Mouse (Mus musculus): ENCODE data around the gene Fth1. TPM values are rescaled to one million over a fixed set of nuclear protein-coding genes. Genes with fewer than 3 reads are reported as not detected.

Gene Fth1
- total and polyA plus RNA-seq, 3 experiments, result 303 to 2,849 (median 317) TPM

DNA sequence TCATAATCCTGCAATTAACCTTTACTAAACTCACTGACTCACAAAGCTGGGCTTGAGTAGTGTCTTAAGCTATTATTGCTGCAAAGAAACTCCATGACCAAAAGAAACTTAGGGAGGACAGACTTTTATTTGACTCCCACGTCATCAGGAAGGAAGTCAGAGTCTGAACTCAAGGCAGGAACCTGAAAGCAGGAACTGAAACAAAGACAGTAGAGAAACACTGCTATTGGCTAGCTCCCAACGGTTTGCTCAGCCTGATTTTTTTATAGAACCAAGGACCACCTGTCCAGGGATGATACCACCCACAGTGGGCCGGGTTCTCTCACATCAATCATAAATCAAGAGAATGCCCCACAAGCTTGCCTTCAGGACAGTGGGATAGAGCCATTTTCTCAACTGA lies 28.0 kb upstream of the Fth1 start:
- TF ChIP-seq HCFC1 (IDR thresholded peaks at IDR 0.05; ENCODE audit: low read depth, low read length) (no peak), IRF4 (IDR thresholded peaks at IDR 0.05; ENCODE audit: low read depth, low read length) (peak; percentile 53; the same call in 1 of the 2 replicates), EP300 (IDR thresholded peaks at IDR 0.05; ENCODE audit: low read length) (peak; percentile 33; the same call in 1 of the 2 replicates), MEF2A (IDR thresholded peaks at IDR 0.05; ENCODE audit: borderline replicate concordance, low read depth, low read length) (0 out of 2 replicates have a peak, but pooled peaks have one; percentile 11)
- no peak overlapping the region for H3K9ac ChIP-seq (ENCODE audit: insufficient read depth, low read depth)
- dilution Hi-C loops (cut with MboI; ENCODE audit: extremely low pct_ligation_motif_present, extremely low pct_unique_long_range_greater_than_20kb, low sequenced_read_pairs), result no loop called here
- H3K79me2 ChIP-seq (replicated peaks; ENCODE audit: control insufficient read depth, extremely low read depth, insufficient read depth, poor library complexity, severe bottlenecking), result no peaks in the 10 kb centered on the region
- no peaks in the 10 kb centered on the region for H3K27me3 ChIP-seq (replicated peaks)
- no peak overlapping the region for H3K27ac ChIP-seq (ENCODE audit: insufficient read depth, low read depth)
- H3K4me3 ChIP-seq (replicated peaks in 1 of 3; ENCODE audit: low read depth in 2 of 3, low read length in 2 of 3, poor library complexity in 1 of 3), result no peak overlapping the region
- DNase-seq (ENCODE audit: extremely low read depth), result no peak
- no peaks in the 10 kb centered on the region for H3K36me3 ChIP-seq (replicated peaks in 1 of 2; ENCODE audit: control insufficient read depth in 1 of 2, insufficient read depth in 1 of 2, low read length in 1 of 2)
- peaks cover 17% of the 10 kb centered on the region for H3K9me3 ChIP-seq (replicated peaks; ENCODE audit: low read length)
- H3K4me2 ChIP-seq (ENCODE audit: insufficient read depth, low read depth, poor library complexity, severe bottlenecking), result no peak overlapping the region
- in situ Hi-C loops (cut with MboI; ENCODE audit: low pct_ligation_motif_present, low pct_unique_long_range_greater_than_20kb, low sequenced_read_pairs), result no loop called here
- H3K4me1 ChIP-seq (ENCODE audit: control insufficient read depth in 1 of 2, insufficient read depth in 2 of 2), result peaks cover 8 to 46% of the 10 kb centered on the region in 2 experiments; a peak in 3 of 4 replicates

GRCm38 (mm10) chr19:9952912-9953311 lies 27.5 kb upstream of the Fth1 start:
- TF ChIP-seq ZNF384 (IDR thresholded peaks at IDR 0.05; ENCODE audit: low read depth, low read length), result no peak
- no peak for TF ChIP-seq NELFE (IDR thresholded peaks at IDR 0.05; ENCODE audit: low read depth, low read length)
- no peak for TF ChIP-seq MYC (IDR thresholded peaks at IDR 0.05; ENCODE audit: low read depth, low read length)
- TF ChIP-seq CHD2 (IDR thresholded peaks at IDR 0.05; ENCODE audit: low read length), result no peak
- TF ChIP-seq USF1 (IDR thresholded peaks at IDR 0.05; ENCODE audit: low read depth, low read length), result no peak
- TF ChIP-seq MAX (IDR thresholded peaks at IDR 0.05; ENCODE audit: low read length), result no peak
- no peak for TF ChIP-seq POLR2A (IDR thresholded peaks at IDR 0.05; ENCODE audit: low read depth, low read length)
- TF ChIP-seq SMC3 (IDR thresholded peaks at IDR 0.05; ENCODE audit: low read depth, low read length), result no peak
- no peak for TF ChIP-seq TCF12 (IDR thresholded peaks at IDR 0.05; ENCODE audit: low read depth, low read length)
- no peak for TF ChIP-seq SIN3A (IDR thresholded peaks at IDR 0.05; ENCODE audit: low read length)
- no peak for TF ChIP-seq JUN (IDR thresholded peaks at IDR 0.05; ENCODE audit: insufficient read depth, low read depth, low read length)
- TF ChIP-seq PAX5 (IDR thresholded peaks at IDR 0.05; ENCODE audit: low read length), result no peak
- no peak for TF ChIP-seq USF2 (conservative IDR thresholded peaks at IDR 0.05; ENCODE audit: low read depth, low read length)
- no peak for TF ChIP-seq RAD21 (IDR thresholded peaks at IDR 0.05; ENCODE audit: low read depth, low read length)
- no peak for TF ChIP-seq BHLHE40 (IDR thresholded peaks at IDR 0.05; ENCODE audit: low read depth, low read length)
- no peak overlapping the region for H3K27ac ChIP-seq (ENCODE audit: insufficient read depth, low read depth)

More at GRCm38 (mm10) chr19:9952912-9953311, 27.5 kb upstream of the Fth1 start:
- H3K4me1 ChIP-seq (ENCODE audit: control insufficient read depth in 1 of 2, insufficient read depth in 2 of 2), result peaks cover 8 to 51% of the 10 kb centered on the region in 2 experiments; a peak in 3 of 4 replicates
- in situ Hi-C loops (cut with MboI; ENCODE audit: low pct_ligation_motif_present, low pct_unique_long_range_greater_than_20kb, low sequenced_read_pairs), result no loop called here
- dilution Hi-C loops (cut with MboI; ENCODE audit: extremely low pct_ligation_motif_present, extremely low pct_unique_long_range_greater_than_20kb, low sequenced_read_pairs), result no loop called here
- no peak for DNase-seq (ENCODE audit: extremely low read depth)
- no peak overlapping the region for H3K9ac ChIP-seq (ENCODE audit: insufficient read depth, low read depth)
- no peaks in the 10 kb centered on the region for H3K27me3 ChIP-seq (replicated peaks)
- no peaks in the 10 kb centered on the region for H3K36me3 ChIP-seq (replicated peaks in 1 of 2; ENCODE audit: control insufficient read depth in 1 of 2, insufficient read depth in 1 of 2, low read length in 1 of 2)
- H3K4me3 ChIP-seq (replicated peaks in 1 of 3; ENCODE audit: low read depth in 2 of 3, low read length in 2 of 3, poor library complexity in 1 of 3), result no peak overlapping the region
- no peaks in the 10 kb centered on the region for H3K79me2 ChIP-seq (replicated peaks; ENCODE audit: control insufficient read depth, extremely low read depth, insufficient read depth, poor library complexity, severe bottlenecking)
- no peak overlapping the region for H3K4me2 ChIP-seq (ENCODE audit: insufficient read depth, low read depth, poor library complexity, severe bottlenecking)
- peaks cover 17% of the 10 kb centered on the region for H3K9me3 ChIP-seq (replicated peaks; ENCODE audit: low read length)

All from CH12.LX (cell line).